Mouse (Mus musculus) erythroblast, embryonic 14.5 days (primary cell): ENCODE measurements around the gene Trmt10b. TPM values are rescaled to one million over a fixed set of nuclear protein-coding genes. Genes with fewer than 3 reads are reported as not detected.

Experiments
- H3K27me3 ChIP-seq: 2 replicates; pipeline ENCODE4 v1.6.1; 2012; ENCODE audit warnings: inconsistent platforms; ENCODE audit not compliant: control insufficient read depth
- H3K36me3 ChIP-seq: 2 replicates; pipeline ENCODE4 v1.6.1; 2012; ENCODE audit warnings: mild to moderate bottlenecking, inconsistent platforms; ENCODE audit not compliant: control insufficient read depth
- H3K4me1 ChIP-seq: 2 replicates; pipeline ENCODE4 v1.6.1; 2012; ENCODE audit warnings: inconsistent platforms; ENCODE audit not compliant: control insufficient read depth
- H3K4me3 ChIP-seq: replicated peaks from 2 replicates; pipeline ENCODE3; 2012; ENCODE audit warnings: moderate library complexity, mild to moderate bottlenecking, inconsistent platforms
- H3K9me3 ChIP-seq: 2 replicates; pipeline ENCODE4 v1.6.1; 2012; ENCODE audit warnings: low read length, inconsistent platforms, mixed read lengths; ENCODE audit not compliant: control insufficient read depth
- GATA1 ChIP-seq: IDR thresholded peaks from 2 replicates; pipeline ENCODE4 v1.6.1; 2012; ENCODE audit warnings: low read length, inconsistent platforms, mixed read lengths
- TAL1 ChIP-seq: IDR thresholded peaks from 3 replicates; pipeline ENCODE4 v1.6.1; 2012; ENCODE audit warnings: low read length, inconsistent platforms, mixed read lengths
- polyA plus RNA-seq: library from polyadenylated mRNA; stranded (reverse); fragments of >175 nt; gene quantifications from 2 replicates; pipeline ENCODE4 v1.2.3, GENCODE M21; 2012

Gene Trmt10b
- polyA plus RNA-seq, result 0.08 and 0.09 TPM in 2 replicates

DNA sequence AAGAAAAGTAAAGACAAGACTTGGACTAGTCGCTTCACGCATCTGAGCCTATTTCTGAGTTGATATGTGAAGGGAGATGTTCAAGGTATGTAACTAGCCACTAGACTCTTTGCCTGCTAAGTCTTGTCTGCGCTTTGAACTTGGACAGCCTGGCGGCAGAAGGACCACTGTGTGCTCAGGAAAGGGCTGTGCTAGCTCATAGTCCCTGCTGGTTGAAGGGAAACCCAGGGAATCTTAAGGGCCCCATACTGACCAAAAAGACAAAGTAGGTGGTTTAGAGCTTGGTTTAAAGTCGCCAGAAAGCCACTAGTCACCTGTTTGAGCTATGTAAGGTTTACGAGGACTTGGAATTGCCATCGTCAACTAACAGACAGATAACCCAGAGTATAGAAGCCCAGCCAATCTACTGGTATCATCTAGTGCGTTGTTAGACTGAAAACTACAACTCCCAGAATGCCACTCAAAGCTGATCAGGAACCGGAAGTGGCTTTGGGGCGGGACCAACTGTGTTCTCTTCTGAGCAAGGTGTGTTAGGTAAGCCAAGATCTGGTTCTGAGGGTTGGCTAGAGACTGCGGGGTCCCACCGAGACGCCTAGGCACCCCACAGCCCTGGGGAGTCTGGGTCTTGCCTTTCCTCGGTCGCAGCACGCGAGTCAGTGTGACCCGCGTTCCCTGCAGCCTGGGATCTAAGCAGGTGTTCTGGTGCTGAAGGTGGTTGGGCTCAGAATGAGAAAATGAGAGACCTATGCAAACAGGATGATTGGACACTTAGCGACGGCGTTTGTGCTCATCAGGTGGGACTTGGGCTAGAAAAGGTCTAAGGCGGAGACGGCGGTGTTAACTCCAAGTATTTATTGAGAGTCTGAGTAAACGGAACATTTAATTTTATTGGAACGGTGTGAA, at the start of gene Trmt10b:
Gene Trmt10b, plus strand, starts transcription at position 466 of the 903 bp plus-strand sequence.
- Histone ChIP-seq H3K27me3 (no peaks in the 10 kb centered on the region), H3K9me3 (no peaks in the 10 kb centered on the region), H3K4me1 (peaks cover 15% of the 10 kb centered on the region), H3K4me3 (peak within 1 kb of the TSS; percentile 74), H3K36me3 (peaks cover 10% of the 10 kb centered on the region)
- no peak for TF ChIP-seq TAL1
- TF ChIP-seq GATA1, result peak; percentile 20; the same call in 1 of the 2 replicates

DNA sequence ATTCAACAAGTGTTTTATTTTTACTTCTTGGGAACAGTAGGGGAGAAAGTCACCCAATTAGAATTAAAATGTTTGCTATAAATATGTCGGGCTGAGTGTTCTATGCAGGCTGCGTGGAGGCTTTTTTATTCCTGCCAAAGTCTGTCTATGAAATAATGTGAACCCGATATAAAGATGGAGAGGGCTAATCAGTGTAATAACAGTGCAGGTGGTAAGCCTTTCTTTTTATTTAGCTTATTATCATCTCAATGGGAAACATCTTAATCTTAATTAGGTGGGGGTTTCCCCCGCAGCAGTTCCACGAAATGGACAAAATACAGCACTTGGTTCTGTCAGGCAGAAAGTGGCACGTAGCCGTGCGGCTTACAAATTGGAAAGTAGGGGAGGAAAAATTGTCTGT, 45.7 kb upstream of the Trmt10b start:
- no peaks in the 10 kb centered on the region for H3K9me3 ChIP-seq
- no peaks in the 10 kb centered on the region for H3K27me3 ChIP-seq
- no peaks in the 10 kb centered on the region for H3K36me3 ChIP-seq
- TF ChIP-seq GATA1 (no peak), TAL1 (no peak)
- no peaks in the 10 kb centered on the region for H3K4me1 ChIP-seq
- H3K4me3 ChIP-seq, result no peak overlapping the region

DNA sequence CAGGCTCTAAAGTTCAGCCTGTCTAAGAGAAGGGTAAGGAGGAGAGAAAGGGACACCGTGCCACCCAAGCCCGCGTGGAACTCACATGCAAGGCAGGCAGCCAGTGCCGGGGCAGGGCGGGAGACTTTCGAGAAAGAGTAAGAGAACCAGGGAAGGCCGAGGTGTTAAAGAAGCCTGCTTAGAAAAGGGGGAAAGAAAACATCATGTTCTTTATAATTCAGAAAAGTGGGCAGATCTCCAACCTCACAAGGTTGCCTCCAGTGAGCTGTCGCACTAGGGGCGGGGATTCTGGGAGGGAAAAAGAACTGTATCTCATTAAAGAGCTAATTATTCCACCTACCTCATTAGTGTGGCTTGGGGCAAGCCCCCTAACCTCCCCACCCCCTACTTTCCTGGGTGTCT, 44.1 kb upstream of the Trmt10b start:
- TF ChIP-seq GATA1, result no peak
- no peak for TF ChIP-seq TAL1
- H3K4me3 ChIP-seq, result no peak overlapping the region
- no peaks in the 10 kb centered on the region for H3K27me3 ChIP-seq
- no peaks in the 10 kb centered on the region for H3K9me3 ChIP-seq
- no peaks in the 10 kb centered on the region for H3K36me3 ChIP-seq
- no peaks in the 10 kb centered on the region for H3K4me1 ChIP-seq

GRCm38 (mm10) chr4:45253839-45254601, 42.9 kb upstream of the Trmt10b start:
- TF ChIP-seq TAL1, result no peak
- TF ChIP-seq GATA1, result no peak
- Histone ChIP-seq H3K27me3 (no peaks in the 10 kb centered on the region), H3K4me3 (no peak overlapping the region), H3K36me3 (no peaks in the 10 kb centered on the region), H3K4me1 (no peaks in the 10 kb centered on the region), H3K9me3 (no peaks in the 10 kb centered on the region)

DNA sequence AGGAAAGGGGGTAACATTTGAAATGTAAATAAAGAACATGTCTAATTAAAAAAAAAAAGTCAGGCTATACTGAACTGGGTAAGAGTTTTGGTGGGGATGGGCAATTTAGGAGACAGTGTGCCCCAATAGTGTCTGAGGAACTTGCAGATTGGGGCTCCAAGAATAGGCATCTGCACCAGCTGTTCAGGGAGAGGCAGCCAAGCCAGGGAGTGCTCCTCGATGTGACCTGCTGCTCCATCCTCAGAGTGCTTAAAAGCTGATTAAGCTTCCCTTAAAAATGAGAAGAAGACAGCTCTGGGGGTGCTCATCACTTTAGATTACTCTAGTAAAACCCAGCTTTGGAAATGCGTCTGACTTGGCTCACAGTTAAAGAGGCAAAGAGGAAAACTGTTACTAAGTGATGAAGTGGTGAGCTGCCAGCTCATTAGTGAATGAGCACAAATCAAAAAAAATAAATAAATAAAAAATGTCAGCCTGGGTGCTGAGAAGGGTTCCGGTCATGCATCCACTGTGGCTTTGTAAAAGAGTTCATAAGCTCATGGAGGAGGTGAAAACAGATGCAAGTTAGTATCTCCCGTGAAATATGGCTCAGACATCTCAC, 37.6 kb upstream of the Trmt10b start:
- TF ChIP-seq TAL1, result no peak
- 0 out of 2 replicates have a peak, but pooled peaks cover 2% of the 10 kb centered on the region for H3K27me3 ChIP-seq

DNA sequence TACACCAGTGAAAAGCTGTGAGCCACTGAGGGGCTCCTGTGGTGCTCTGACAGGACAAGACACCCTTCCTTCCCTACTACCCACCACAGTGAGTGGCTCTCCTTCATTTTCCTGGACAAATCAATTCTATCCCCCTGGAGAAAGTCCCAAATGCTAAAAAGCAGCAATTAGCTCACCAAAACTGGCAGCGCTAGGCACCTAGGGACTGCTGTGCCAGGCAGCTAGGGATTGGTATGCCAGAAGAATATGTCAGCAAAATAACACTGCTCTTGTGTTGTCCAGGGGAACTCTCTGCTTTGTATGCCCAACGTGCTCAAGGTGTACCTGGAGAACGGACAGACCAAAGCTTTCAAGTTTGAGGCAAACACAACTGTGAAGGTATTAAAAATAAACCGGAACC, 35.4 kb upstream of the Trmt10b start:
- 0 out of 2 replicates have a peak, but pooled peaks cover 2% of the 10 kb centered on the region for H3K27me3 ChIP-seq
- no peaks in the 10 kb centered on the region for H3K36me3 ChIP-seq
- H3K9me3 ChIP-seq, result no peaks in the 10 kb centered on the region
- H3K4me3 ChIP-seq, result no peak overlapping the region
- TF ChIP-seq TAL1, result no peak
- TF ChIP-seq GATA1, result no peak
- H3K4me1 ChIP-seq, result no peaks in the 10 kb centered on the region; the same call in 1 of the 2 replicates

More for the DNA sequence above, 37.6 kb upstream of the Trmt10b start:
- H3K4me3 ChIP-seq, result no peak overlapping the region
- no peaks in the 10 kb centered on the region; the same call in 1 of the 2 replicates for H3K4me1 ChIP-seq
- no peaks in the 10 kb centered on the region for H3K36me3 ChIP-seq
- H3K9me3 ChIP-seq, result no peaks in the 10 kb centered on the region

- no peaks in the 10 kb centered on the region for H3K36me3 ChIP-seq
- no peak for TF ChIP-seq GATA1
- TF ChIP-seq TAL1, result no peak
- peaks cover 31% of the 10 kb centered on the region for H3K4me1 ChIP-seq
- H3K27me3 ChIP-seq, result no peaks in the 10 kb centered on the region
- no peaks in the 10 kb centered on the region for H3K9me3 ChIP-seq
- H3K4me3 ChIP-seq, result no peak overlapping the region
Observed at GRCm38 (mm10) chr4:45267883-45268282, 29.0 kb upstream of the Trmt10b start.

- no peak overlapping the region for H3K4me3 ChIP-seq
- H3K27me3 ChIP-seq, result no peaks in the 10 kb centered on the region
- TF ChIP-seq TAL1 (no peak), GATA1 (no peak)
- H3K36me3 ChIP-seq, result no peaks in the 10 kb centered on the region
- H3K9me3 ChIP-seq, result no peaks in the 10 kb centered on the region
- peaks cover 31% of the 10 kb centered on the region for H3K4me1 ChIP-seq
Observed at GRCm38 (mm10) chr4:45271041-45271452, 25.9 kb upstream of the Trmt10b start.

DNA sequence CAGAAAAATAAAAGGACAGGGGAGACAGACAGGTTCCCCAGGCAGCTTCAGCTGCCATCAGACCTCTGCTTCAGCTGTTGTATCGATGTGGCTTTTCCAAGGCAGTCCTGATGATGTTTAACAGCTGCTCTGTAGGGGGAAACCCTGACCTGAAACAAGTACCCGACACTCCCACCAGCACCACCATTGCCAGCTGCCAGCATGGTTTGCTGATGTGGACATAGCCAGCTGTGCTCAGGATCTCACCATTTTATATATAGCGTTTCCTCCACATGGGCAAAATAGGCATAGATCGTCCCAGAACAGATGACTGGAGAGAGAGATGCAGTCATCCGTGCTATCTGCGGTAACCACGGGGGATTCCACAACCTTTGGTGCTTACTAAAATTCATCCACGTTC, 21.2 kb upstream of the Trmt10b start:
- TF ChIP-seq GATA1, result no peak
- no peak for TF ChIP-seq TAL1
- Histone ChIP-seq H3K4me1 (peaks cover 3% of the 10 kb centered on the region; the same call in 1 of the 2 replicates), H3K36me3 (no peaks in the 10 kb centered on the region), H3K27me3 (no peaks in the 10 kb centered on the region), H3K9me3 (no peaks in the 10 kb centered on the region), H3K4me3 (no peak overlapping the region)
